Mouse (Mus musculus) right cerebral cortex, postnatal 36 days (tissue): ENCODE data around the gene Ms4a10.

Experiments
- DNase-seq, 2 experiments: peaks; one replicate each; pipeline ENCODE4 v3.0.0; 2022; ENCODE audit warnings: low spot score in 2 of 2, mixed read lengths in 1 of 2

Gene Ms4a10

DNA sequence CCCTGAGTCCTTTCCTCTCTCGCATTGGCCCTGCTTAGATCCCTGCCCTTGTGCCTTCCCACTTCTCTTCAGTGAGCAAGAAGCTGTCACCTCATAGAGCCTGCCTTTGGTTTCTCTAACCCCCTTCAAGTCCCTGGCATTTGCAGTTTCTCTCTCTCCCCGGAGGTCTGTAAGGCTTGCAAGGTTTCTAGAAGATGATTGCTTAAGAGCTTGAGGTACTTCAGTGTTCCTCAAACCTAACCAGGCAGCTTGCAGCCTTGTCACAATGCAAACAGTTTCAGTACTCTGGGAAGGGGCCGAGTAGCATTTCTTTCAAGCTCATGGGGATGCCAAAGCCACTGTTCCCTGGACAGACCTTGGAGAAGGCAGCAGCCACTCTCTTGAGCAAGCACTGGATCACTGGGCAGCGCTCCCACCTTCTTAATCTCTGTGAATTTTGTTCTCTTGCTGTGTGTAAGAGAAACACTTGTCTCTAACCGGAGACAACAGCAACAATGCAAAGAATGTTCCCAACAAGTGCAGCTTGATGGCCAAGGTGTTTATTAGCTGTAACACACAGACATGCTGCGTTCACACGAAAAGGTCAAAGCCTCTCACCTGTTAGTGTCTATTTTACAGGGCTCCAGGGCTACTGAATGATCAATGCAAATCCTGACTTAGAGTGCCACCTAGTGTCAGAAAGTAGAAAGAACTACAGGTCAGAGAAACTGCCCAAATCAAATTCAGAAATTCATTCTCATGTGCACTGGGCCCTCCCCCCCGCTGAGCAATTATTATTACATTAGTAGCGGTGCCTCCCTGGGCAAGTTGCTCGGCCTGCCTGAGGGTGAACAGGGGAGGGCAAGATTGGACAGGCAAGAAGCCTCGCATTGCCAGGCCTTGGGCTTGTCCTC lies 15.1 kb downstream of the Ms4a10 start:
- no peak for DNase-seq

DNA sequence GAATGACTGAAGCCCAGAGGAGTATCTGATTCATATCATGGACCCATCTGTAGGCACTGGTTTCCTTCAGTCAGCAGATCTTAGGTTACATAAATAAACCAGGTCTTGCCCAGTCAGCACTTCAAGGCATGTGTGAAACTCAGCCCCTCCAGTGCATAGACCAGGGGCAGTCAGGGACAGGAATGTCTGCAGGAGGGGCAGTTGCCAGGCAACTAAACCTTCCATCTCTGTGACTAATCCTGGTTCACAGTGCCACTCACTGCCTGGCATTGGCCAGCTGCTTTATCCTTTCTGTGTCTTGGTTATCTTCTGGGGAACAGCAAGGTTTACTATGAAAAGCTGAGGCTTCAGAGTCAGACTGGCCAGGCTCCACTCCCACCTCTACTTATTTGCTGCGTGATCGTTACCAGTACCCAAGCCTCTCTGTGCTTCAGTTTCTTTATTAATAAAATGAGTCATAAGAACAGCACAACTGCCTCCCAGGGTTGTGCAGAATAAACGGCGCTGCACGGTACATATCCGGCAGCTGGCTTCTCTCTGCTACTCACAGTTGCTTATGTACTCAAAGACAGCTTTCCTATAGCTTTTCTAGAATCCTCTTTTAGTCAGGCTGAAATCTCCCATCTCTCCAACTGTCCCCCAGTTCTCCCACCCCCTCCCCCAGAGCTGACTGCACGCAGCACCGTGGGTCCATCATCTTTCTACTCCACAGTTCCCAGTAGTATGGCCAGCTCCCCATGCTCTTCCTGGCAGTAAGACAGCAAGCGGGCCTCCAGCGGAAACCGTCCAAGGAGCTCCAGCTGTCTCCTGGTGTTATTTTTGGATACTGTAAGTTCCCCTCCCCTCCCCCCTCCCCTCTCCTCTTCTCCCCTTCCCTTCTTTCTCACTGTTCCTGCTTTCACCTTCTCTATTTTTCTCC lies 22.2 kb downstream of the Ms4a10 start:
- DNase-seq, result peak; percentile 25 to 27

DNA sequence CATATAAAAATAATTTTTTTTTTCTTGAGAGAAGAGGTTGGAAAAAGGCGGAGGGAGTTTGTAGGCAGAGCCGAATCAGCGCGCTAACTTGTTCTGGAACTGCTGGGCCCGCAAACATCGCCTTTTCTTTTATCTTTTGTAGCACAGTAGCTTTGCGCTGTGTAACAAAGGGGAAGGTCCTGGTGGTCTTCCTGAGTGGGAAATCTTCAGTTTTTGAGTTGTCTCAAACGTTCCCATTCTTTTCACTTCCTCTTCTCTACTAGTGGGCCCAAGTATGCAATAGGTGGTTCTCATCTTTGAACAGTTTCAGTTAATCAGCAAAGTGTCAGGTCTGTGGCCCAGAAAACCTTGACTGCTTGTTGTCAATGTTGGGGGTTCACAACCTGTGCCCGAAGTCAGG lies 24.9 kb downstream of the Ms4a10 start:
- no peak for DNase-seq

DNA sequence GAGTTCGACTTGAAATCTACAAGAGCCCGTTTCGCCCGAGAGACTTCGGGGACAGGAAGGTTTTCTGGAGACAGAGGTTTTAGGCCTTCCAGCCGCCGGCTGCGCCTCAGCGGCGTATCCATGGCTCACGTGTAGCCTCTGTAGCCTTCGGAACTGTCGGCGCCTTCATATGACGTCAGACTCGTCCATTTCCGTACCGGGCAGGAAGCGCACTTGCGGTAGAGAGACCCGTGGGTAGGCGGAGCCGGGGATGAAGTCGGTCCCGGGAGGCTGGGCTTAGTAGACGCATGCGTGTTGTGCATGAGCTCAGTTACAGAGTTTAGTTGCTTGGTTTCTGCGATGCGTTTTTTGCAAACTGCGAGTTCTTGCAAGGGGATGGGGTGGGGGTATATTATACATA lies 25.4 kb downstream of the Ms4a10 start, which contains the start of gene Ccdc86:
TSS of gene Ccdc86 (minus strand) at position 155 of the 400 bp plus-strand sequence.
- DNase-seq, result peak; percentile 96 to 97

DNA sequence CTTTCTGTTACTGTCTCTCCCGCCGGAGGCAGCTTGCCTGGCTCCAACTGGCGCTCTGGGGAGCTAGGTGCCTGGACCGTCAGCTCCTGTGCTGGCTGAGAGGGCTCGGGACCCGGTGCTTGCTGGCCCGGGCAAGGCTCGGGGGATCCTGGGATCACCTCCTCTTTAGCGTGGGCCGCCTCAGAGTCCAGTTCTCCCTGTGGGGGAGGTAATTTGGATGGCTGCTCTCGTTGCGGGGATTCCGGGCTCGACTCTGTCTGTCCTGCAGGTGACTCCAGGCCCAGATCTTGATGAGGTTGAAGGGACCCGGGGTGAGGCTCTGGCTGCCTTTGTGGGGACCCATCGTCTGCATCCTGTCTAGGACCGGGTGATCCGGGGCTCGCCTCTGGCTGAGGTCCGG lies 26.1 kb downstream of the Ms4a10 start:
- no peak for DNase-seq

DNA sequence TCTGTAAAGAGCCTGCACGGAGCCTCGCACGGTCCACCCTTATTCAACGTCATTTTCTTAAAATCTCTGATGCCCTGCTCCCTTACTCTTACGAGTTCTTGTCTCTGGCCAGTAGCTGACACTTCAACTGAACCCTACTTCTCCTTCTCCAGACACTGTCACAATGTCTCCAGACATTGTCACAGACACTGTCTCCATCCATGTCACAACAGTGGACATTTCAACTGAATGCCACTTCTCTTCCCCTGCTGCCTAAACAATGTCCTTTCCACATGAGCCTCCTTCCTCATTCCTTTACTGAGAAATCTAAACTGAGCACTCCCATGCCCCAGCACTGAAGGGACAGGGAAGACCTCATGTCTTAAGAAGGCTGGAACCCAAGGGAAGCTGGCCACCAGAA lies 27.3 kb downstream of the Ms4a10 start:
- DNase-seq, result no peak

DNA sequence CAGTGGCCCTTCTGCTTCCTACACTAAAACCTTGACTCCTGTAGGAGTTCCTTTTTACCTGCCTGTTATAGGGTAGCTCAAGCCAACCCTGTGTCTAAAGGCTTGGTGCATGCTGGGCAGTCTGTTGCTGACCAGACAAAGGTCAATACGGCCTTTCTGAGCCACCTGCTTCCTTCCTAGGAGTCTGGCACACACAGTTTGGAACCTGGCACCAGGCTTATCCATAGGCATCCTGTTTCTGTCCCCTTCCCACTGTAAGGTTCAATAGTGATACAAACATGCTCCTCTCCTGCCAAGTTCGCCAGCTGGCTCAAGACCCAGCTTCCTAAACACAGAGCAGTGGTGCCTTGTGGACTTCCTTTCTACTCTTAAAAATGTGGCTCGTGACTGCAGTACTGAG lies 28.0 kb downstream of the Ms4a10 start:
- no peak for DNase-seq

DNA sequence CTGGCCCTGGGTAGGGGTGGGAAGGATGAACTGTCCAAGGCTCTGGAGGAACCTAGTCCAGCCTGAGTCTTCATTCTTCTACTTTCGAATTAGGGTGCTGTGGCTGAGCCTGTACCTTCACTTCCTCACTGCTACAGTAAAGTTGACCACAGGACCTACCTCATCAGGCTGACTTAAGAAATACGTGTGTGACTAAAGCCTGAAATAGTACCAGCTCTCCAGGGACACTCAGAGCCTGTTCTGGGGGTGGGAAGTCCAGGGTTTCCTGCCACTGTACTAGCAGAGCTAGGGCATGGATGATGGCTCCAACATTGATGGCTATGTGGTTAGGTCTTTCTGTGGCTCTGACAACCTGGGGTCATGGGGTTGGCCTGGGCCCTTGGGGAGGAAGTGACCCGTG lies 30.5 kb downstream of the Ms4a10 start:
- DNase-seq, result no peak

DNA sequence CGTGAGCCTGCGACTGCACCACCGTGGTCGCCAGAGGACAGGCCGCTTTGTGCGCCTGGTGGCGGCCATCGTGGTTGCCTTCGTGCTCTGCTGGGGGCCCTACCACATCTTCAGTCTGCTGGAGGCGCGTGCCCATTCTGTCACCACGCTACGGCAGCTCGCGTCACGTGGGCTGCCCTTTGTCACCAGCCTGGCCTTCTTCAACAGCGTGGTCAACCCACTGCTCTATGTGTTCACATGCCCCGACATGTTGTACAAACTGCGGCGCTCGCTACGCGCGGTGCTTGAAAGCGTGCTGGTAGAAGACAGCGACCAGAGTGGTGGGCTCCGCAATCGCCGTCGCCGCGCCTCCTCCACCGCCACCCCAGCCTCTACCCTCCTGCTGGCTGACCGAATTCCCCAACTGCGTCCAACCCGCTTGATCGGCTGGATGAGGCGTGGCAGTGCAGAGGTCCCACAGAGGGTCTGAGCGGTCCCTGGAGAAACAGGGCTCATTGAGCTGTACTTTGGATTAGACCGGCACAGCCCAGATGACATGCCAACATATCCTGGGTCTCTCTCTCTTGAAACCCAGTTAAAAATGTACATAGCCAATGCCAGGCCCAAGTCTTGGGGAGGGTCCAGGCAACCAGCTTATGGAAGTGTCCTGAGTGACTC lies 33.5 kb downstream of the Ms4a10 start:
- no peak for DNase-seq

DNA sequence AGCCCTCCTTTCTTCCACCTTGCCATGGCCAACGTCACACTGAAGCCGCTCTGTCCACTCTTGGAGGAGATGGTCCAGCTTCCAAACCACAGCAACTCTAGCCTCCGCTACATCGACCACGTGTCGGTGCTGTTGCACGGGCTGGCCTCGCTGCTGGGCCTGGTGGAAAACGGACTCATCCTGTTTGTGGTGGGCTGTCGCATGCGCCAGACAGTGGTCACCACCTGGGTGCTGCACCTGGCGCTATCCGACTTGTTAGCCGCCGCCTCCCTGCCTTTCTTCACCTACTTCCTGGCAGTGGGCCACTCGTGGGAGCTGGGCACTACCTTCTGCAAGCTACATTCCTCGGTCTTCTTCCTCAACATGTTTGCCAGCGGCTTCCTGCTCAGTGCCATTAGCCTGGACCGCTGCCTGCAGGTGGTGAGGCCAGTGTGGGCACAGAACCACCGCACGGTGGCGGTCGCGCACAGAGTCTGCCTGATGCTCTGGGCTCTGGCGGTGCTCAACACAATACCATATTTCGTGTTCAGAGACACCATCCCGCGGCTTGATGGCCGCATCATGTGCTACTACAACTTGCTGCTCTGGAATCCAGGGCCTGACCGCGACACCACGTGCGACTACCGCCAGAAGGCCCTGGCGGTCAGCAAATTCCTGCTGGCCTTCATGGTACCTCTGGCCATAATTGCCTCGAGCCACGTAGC lies 34.2 kb downstream of the Ms4a10 start:
- DNase-seq, result peak; percentile 39 to 69

DNA sequence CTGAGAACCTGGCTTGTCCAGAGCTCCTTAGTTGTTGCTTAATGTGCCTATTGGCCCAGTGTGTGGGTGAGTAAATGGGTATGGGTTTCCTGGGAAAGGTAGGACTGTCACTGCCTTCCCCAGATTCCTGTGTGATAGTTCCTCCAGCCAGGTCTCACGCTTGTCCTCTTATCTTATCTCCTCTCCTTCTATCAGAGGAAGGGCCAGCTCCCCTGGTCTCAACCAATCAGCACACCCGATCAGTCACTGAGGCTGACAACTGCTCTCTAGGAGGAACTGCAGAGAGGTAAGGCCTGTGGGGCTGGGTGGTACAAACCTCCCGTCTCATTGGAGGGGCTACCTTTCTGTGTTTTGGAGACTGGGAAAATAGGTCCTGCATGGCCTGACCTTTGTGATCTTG lies 35.7 kb downstream of the Ms4a10 start:
- DNase-seq, result no peak

DNA sequence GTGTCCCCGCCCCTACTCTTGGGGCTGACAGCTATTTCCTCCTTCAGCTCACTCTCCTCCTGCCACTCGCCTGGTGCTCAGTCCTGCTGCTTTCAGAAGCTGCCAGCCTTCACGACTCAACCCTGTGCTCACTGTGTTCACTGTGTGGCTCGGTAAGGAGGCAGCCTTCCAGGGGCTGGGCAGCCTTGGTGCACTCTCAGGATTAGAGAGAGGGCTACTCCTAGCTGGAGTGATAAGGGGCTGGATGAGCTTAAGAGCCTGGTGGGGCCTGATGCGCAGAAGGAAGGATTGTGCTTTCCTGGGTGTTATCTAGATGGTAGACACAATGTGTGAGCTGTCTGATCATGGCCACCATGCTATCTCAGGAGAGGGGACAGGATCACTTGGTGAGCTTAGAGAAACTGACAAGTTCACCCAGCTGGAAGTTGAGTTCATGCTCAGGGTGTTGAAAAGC lies 37.3 kb downstream of the Ms4a10 start, which contains the start of gene Ptgdr2:
TSS of gene Ptgdr2 (plus strand) at position 51 of the 454 bp plus-strand sequence.
- DNase-seq, result no peak

DNA sequence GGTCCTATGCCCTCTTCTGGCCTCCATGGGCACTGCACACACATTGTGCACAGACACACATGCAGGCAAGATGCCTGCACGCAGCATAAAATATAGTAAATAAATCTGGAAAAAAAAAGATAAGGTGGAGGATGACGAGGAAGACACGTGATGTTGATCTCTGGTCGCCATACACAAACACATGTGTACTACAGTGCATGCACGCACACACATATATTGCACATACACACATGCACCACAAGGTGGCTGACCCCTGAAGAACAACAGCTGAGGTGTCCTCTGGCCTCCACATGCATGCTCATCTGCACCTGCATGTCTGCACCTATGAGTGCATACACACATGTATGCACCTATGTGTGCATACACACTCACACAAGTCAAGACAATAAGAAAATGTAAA lies 38.4 kb downstream of the Ms4a10 start:
- DNase-seq, result no peak

DNA sequence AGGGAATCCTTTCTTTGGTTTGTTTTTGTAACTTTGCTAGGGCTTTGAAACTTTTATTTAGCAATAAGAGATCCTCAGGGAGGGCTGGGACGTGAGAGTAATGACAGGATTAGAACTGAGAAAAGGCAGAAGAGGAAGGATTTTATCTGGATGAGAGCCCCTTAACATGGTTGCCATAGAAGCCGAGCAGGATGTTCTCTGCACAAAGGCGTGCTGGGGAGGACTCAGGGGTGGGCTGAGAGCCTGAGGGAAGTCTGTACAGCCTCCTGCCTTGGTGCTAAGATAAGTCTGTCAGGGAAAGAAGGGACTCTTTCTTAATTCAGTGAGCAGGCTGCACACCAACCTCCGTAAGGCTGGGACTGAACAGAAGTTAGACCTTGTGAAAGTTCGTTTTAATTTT lies 39.4 kb downstream of the Ms4a10 start:
- DNase-seq, result no peak

DNA sequence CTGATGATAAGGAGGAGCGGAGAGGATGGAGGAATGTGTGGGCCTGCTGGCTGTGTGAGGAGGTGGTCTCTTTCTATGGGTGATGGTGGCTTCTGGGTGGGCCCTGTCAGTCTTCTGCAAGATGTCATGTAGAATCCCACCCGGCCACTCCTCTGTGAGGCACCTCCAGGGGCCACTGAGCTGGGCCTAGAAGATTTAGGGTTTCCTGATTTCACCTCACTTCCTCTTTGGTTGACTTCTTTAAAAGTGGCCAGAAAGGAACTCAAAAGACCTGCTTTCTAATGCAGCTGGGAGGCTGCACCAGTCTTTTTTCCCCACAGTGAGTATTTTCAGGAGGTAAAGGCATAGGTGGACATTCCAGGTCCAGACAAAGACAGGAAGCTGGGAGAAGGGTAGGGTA lies 43.8 kb downstream of the Ms4a10 start:
- DNase-seq, result no peak

DNA sequence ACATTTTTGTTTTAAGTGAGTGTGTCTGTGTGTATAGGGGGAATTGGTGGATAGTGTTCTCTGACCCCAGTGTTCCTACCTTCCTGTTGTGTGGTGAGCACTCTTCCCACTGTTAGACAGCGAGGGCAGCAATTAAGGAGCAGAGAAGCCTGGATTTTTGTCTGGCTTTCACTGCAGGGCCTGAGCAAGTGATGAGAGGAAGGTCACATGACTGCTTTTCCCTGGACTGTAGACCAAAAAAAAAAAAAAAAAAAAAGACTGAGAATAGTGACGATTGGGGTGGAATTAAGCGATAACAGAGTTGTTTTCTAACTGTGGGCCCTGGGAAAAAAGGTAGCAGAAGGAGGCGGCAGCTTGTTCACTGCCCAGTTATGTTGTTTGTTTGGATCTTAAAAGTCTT lies 47.8 kb downstream of the Ms4a10 start:
- no peak for DNase-seq

DNA sequence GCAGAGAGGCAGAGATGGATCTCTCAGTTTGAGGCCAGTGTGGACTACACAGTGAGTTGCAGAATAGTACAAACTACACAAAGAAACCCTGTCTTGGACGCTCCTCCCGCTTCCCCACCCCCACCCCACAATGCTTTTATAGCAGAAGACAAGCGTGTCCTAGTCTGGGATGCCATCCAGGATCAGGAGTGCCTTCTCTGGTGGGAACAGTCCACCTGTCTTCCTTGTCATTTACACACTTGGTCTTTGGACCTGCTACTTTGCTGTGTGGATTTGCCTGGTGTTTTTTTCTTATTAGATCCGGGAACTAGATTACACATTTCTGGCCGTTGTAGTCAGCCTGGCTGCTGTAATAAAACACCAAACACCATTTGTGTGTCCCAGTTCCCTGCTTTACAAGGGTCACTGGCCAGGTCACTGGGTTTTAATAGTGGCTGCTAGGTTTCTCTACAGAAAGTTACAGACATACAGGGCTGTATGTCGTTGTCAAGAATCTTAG lies 48.3 kb downstream of the Ms4a10 start:
- no peak for DNase-seq

DNA sequence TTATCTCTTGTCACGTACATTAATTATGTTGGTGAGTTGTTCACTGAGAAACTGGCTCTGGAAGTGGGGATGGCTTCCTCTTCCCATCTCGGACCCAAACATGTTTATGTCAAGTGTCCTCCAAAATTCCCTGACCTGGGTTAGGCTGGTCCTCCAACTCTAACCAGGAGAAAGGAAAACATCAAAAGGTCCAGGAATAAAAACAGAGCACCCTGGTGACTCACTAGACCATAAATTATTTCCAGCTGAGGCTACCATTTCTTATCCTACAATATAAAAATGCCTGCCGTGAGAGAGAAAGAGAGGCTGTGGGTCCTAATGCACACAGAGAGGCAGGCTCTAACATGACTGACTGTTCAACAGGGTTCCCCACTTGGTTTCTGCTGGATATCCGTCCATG lies 50.2 kb downstream of the Ms4a10 start:
- DNase-seq, result no peak

DNA sequence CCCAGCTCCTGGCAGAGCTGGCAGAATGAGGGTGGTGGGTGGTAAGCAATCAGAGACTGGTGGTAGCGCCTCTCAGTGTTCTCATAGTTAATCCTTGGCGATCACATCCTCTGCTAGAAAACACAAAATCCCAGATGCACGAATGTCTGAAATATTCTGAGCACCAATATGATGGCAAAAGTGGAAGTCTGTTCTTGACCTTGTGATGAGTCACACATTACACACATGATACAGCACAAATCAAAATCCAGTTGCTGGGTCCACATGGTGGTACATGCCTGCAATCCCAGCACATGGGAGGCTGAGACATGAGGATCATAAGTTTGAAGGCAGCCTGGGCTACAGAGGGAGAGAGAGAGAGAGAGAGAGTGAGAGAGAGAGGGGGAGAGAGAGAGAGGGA lies 53.4 kb downstream of the Ms4a10 start:
- DNase-seq, result no peak

DNA sequence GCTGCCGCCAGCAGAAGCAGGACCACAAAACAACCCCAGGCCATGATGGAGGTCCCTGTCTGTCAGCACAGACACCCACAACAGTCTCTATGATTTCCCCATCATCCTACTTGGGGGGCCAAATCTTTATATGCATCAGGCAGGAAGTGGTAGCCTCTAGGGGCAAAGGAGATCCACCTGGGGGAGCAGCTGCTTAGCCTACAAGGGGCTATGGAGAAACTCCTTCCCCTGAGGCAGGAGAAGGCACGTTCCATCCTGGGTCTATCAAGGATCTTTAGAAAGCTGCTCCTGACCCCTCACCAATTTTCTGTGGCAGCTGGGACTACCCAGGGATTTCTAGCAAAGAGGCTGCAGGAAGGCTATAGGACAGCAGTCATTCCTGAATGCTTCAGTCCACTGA lies 53.9 kb downstream of the Ms4a10 start, which contains the start of gene Zp1:
TSS of gene Zp1 (minus strand) at position 101 of the 400 bp plus-strand sequence.
- no peak for DNase-seq
